8 mouse cellular contexts compared by ENCODE assay signal in the genomic region with DNA sequence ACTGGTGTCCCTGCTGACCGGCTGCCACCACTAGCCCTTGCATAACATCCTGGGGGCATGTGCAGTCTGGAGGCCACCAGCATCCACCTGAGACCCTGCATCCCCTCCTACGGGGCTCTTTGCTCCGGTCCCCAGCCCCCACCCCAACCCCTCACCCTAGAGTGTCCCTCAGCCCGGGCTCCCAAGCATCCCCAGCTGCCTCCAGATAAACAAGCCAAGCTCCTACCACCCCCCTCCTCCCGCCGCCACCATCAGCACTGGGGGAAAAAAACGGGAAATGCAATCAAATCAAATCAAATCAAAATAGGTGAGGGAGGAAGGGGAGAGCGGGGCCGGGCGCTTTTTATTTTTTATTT.
DNase-seq lines count a peak whose midpoint lies in the region; ATAC-seq and TF ChIP-seq lines count a peak whose summit lies in the region.

No protein-coding gene starts in this region.

- H3K36me3 ChIP-seq in kidney, postnatal 0 days (ENCODE audit: insufficient read depth, low read length) = no peaks in the 10 kb centered on the region
- H3K36me3 ChIP-seq in embryonic facial prominence, embryonic 14.5 days (ENCODE audit: control insufficient read depth, insufficient read depth, low read length) = no peaks in the 10 kb centered on the region
- no peaks in the 10 kb centered on the region for H3K36me3 ChIP-seq in intestine, embryonic 15.5 days
- no peaks in the 10 kb centered on the region for H3K36me3 ChIP-seq in midbrain, postnatal 0 days (ENCODE audit: insufficient read depth, low read length)

- H3K9me3 ChIP-seq in kidney, postnatal 0 days (replicated peaks; ENCODE audit: low read length) = no peaks in the 10 kb centered on the region
- no peaks in the 10 kb centered on the region for H3K9me3 ChIP-seq in embryonic facial prominence, embryonic 14.5 days (ENCODE audit: control insufficient read depth, low read length)
- no peaks in the 10 kb centered on the region for H3K9me3 ChIP-seq in intestine, embryonic 15.5 days
- no peaks in the 10 kb centered on the region for H3K9me3 ChIP-seq in midbrain, postnatal 0 days (ENCODE audit: low read length)

- H3K9ac ChIP-seq in kidney, postnatal 0 days (ENCODE audit: low read depth, low read length) = no peak overlapping the region
- H3K9ac ChIP-seq in embryonic facial prominence, embryonic 14.5 days (ENCODE audit: low read depth, low read length) = peak overlapping the region; percentile 49; the same call in 1 of the 2 replicates
- no peak overlapping the region for H3K9ac ChIP-seq in intestine, embryonic 15.5 days
- peak overlapping the region; percentile 83 for H3K9ac ChIP-seq in midbrain, postnatal 0 days (replicated peaks; ENCODE audit: low read length, poor library complexity, severe bottlenecking)

- H3K4me1 ChIP-seq in kidney, postnatal 0 days (replicated peaks; ENCODE audit: insufficient read depth, low read length) = 0 out of 2 replicates have a peak, but pooled peaks cover 3% of the 10 kb centered on the region
- no peaks in the 10 kb centered on the region for H3K4me1 ChIP-seq in embryonic facial prominence, embryonic 14.5 days (ENCODE audit: control insufficient read depth, insufficient read depth, low read length)
- 0 out of 2 replicates have a peak, but pooled peaks cover 3% of the 10 kb centered on the region for H3K4me1 ChIP-seq in intestine, embryonic 15.5 days (replicated peaks)
- peaks cover 17% of the 10 kb centered on the region for H3K4me1 ChIP-seq in midbrain, postnatal 0 days (ENCODE audit: insufficient read depth, low read length)

- peaks cover 15% of the 10 kb centered on the region for H3K27me3 ChIP-seq in kidney, postnatal 0 days (ENCODE audit: insufficient read depth, low read length)
- peaks cover 43% of the 10 kb centered on the region for H3K27me3 ChIP-seq in embryonic facial prominence, embryonic 14.5 days (replicated peaks; ENCODE audit: control insufficient read depth, insufficient read depth, low read length)
- peaks cover 57% of the 10 kb centered on the region for H3K27me3 ChIP-seq in intestine, embryonic 15.5 days (replicated peaks)
- H3K27me3 ChIP-seq in midbrain, postnatal 0 days (ENCODE audit: insufficient read depth, low read length) = no peaks in the 10 kb centered on the region

- WGBS in kidney, postnatal 0 days = 3% methylated on average over 10 of the region's 10 CpGs
- under 1% methylated on average over 10 of the region's 10 CpGs for WGBS in embryonic facial prominence, embryonic 14.5 days
- 1% methylated on average over 10 of the region's 10 CpGs for WGBS in intestine, embryonic 15.5 days
- 1% methylated on average over 10 of the region's 10 CpGs for WGBS in midbrain, postnatal 0 days

- H3K4me2 ChIP-seq in kidney, postnatal 0 days (ENCODE audit: low read length) = peak overlapping the region; percentile 61
- H3K4me2 ChIP-seq in embryonic facial prominence, embryonic 14.5 days (ENCODE audit: low read depth, low read length) = peak overlapping the region; percentile 67
- peak overlapping the region; percentile 71 for H3K4me2 ChIP-seq in intestine, embryonic 15.5 days (replicated peaks)
- peak overlapping the region; percentile 85 for H3K4me2 ChIP-seq in midbrain, postnatal 0 days (ENCODE audit: low read depth, low read length, poor library complexity, severe bottlenecking)

- peak overlapping the region; percentile 37 for H3K4me3 ChIP-seq in kidney, postnatal 0 days (replicated peaks; ENCODE audit: low read depth, low read length)
- peak overlapping the region; percentile 41 for H3K4me3 ChIP-seq in embryonic facial prominence, embryonic 14.5 days (ENCODE audit: low read depth, low read length)
- peak overlapping the region; percentile 37 for H3K4me3 ChIP-seq in intestine, embryonic 15.5 days (replicated peaks)
- H3K4me3 ChIP-seq in midbrain, postnatal 0 days (ENCODE audit: low read depth, low read length) = peak overlapping the region; percentile 70

- ATAC-seq in kidney, postnatal 0 days (replicated peaks; ENCODE audit: low FRiP score, low read depth) = no peak
- ATAC-seq in embryonic facial prominence, embryonic 14.5 days (ENCODE audit: low read depth) = no peak
- ATAC-seq in intestine, embryonic 15.5 days = no peak; the same call in 1 of the 2 replicates
- ATAC-seq in midbrain, postnatal 0 days (ENCODE audit: low FRiP score) = peak; percentile 33; the same call in 1 of the 2 replicates
- ATAC-seq in cerebellum, adult (ENCODE audit: insufficient number of reproducible peaks, low FRiP score, low TSS enrichment) = no peak

- no peak for TF ChIP-seq CTCF in kidney, postnatal 0 days (IDR thresholded peaks at IDR 0.05; ENCODE audit: low read depth)
- TF ChIP-seq CTCF in midbrain, postnatal 0 days (IDR thresholded peaks at IDR 0.05) = no peak

- DNase-seq in kidney, postnatal 0 days (ENCODE audit: low spot score) = no peak
- no peak for DNase-seq in kidney, postnatal 4 days
- no peak for DNase-seq in embryonic facial prominence, embryonic 14.5 days (ENCODE audit: low spot score)
- peak; percentile 6 for DNase-seq in midbrain, postnatal 0 days (ENCODE audit: low spot score)
- no peak for DNase-seq in adipocyte (ENCODE audit: low spot score)
- DNase-seq in spleen, postnatal 14 days (ENCODE audit: low spot score in 2 of 2) = no peak

- H3K27ac ChIP-seq in kidney, postnatal 0 days = no peak overlapping the region
- no peak overlapping the region for H3K27ac ChIP-seq in embryonic facial prominence, embryonic 14.5 days (replicated peaks; ENCODE audit: low read depth, low read length)
- H3K27ac ChIP-seq in intestine, embryonic 15.5 days = no peak overlapping the region
- H3K27ac ChIP-seq in midbrain, postnatal 0 days (ENCODE audit: low read depth, low read length) = peak overlapping the region; percentile 83

Comparison
In these comparisons a context has a peak if more than half of its experiments do, and no peak if none do; other contexts are left out.
1. H3K9ac ChIP-seq: peak in embryonic facial prominence, embryonic 14.5 days (single experiment) and midbrain, postnatal 0 days (single experiment); none in kidney, postnatal 0 days (single experiment) and intestine, embryonic 15.5 days (single experiment).
2. Peak in every context shown above with its lines, with median percentiles within 50 percentile points of each other: H3K4me2 ChIP-seq and H3K4me3 ChIP-seq.